Mouse (Mus musculus) erythroblast, embryonic 14.5 days (primary cell): ENCODE data around the gene Tspan14. TPM values are rescaled to one million over a fixed set of nuclear protein-coding genes. Genes with fewer than 3 reads are reported as not detected.

Source experiments
- H3K27me3 ChIP-seq: 2 replicates; pipeline ENCODE4 v1.6.1; 2012; ENCODE audit warnings: inconsistent platforms; ENCODE audit not compliant: control insufficient read depth
- H3K36me3 ChIP-seq: 2 replicates; pipeline ENCODE4 v1.6.1; 2012; ENCODE audit warnings: mild to moderate bottlenecking, inconsistent platforms; ENCODE audit not compliant: control insufficient read depth
- H3K4me1 ChIP-seq: 2 replicates; pipeline ENCODE4 v1.6.1; 2012; ENCODE audit warnings: inconsistent platforms; ENCODE audit not compliant: control insufficient read depth
- H3K4me3 ChIP-seq: replicated peaks from 2 replicates; pipeline ENCODE3; 2012; ENCODE audit warnings: moderate library complexity, mild to moderate bottlenecking, inconsistent platforms
- H3K9me3 ChIP-seq: 2 replicates; pipeline ENCODE4 v1.6.1; 2012; ENCODE audit warnings: low read length, inconsistent platforms, mixed read lengths; ENCODE audit not compliant: control insufficient read depth
- GATA1 ChIP-seq: IDR thresholded peaks from 2 replicates; pipeline ENCODE4 v1.6.1; 2012; ENCODE audit warnings: low read length, inconsistent platforms, mixed read lengths
- TAL1 ChIP-seq: IDR thresholded peaks from 3 replicates; pipeline ENCODE4 v1.6.1; 2012; ENCODE audit warnings: low read length, inconsistent platforms, mixed read lengths
- polyA plus RNA-seq: library from polyadenylated mRNA; stranded (reverse); fragments of >175 nt; gene quantifications from 2 replicates; pipeline ENCODE4 v1.2.3, GENCODE M21; 2012

The Tspan14 gene
- polyA plus RNA-seq, 1 experiment, result 0.33 TPM

GRCm38 (mm10) chr14:40915838-40916237 is 50.8 kb downstream of the Tspan14 start:
- Histone ChIP-seq H3K9me3 (no peaks in the 10 kb centered on the region), H3K4me3 (no peak overlapping the region), H3K4me1 (peaks cover 17% of the 10 kb centered on the region), H3K36me3 (peaks cover 64% of the 10 kb centered on the region), H3K27me3 (no peaks in the 10 kb centered on the region)
- no peak for TF ChIP-seq TAL1
- no peak for TF ChIP-seq GATA1

- Histone ChIP-seq H3K9me3 (no peaks in the 10 kb centered on the region), H3K36me3 (peaks cover 68% of the 10 kb centered on the region), H3K4me3 (no peak overlapping the region), H3K27me3 (no peaks in the 10 kb centered on the region), H3K4me1 (peaks cover 13% of the 10 kb centered on the region)
- TF ChIP-seq GATA1 (no peak), TAL1 (no peak)
Observed at GRCm38 (mm10) chr14:40914701-40915100, 51.9 kb downstream of the Tspan14 start.

GRCm38 (mm10) chr14:40913709-40914108 is 52.9 kb downstream of the Tspan14 start:
- H3K9me3 ChIP-seq, result no peaks in the 10 kb centered on the region
- no peak for TF ChIP-seq GATA1
- peaks cover 8% of the 10 kb centered on the region for H3K4me1 ChIP-seq
- H3K27me3 ChIP-seq, result no peaks in the 10 kb centered on the region
- no peak overlapping the region for H3K4me3 ChIP-seq
- peaks cover 76% of the 10 kb centered on the region for H3K36me3 ChIP-seq

GRCm38 (mm10) chr14:40911529-40911928 is 55.1 kb downstream of the Tspan14 start:
- Histone ChIP-seq H3K27me3 (no peaks in the 10 kb centered on the region), H3K4me1 (peaks cover 11% of the 10 kb centered on the region), H3K36me3 (peaks cover 87% of the 10 kb centered on the region), H3K4me3 (no peak overlapping the region), H3K9me3 (no peaks in the 10 kb centered on the region)
- TF ChIP-seq TAL1 (no peak), GATA1 (no peak)

- H3K36me3 ChIP-seq, result peaks cover 72% of the 10 kb centered on the region
- no peaks in the 10 kb centered on the region for H3K9me3 ChIP-seq
- H3K4me1 ChIP-seq, result peaks cover 11% of the 10 kb centered on the region
- H3K27me3 ChIP-seq, result no peaks in the 10 kb centered on the region
- TF ChIP-seq GATA1, result no peak
- no peak for TF ChIP-seq TAL1
- no peak overlapping the region for H3K4me3 ChIP-seq
Observed at GRCm38 (mm10) chr14:40908763-40909162, 57.8 kb downstream of the Tspan14 start.

GRCm38 (mm10) chr14:40906770-40907169 is 59.8 kb downstream of the Tspan14 start:
- no peak overlapping the region for H3K4me3 ChIP-seq
- no peaks in the 10 kb centered on the region for H3K27me3 ChIP-seq
- TF ChIP-seq GATA1 (no peak), TAL1 (no peak)
- peaks cover 58% of the 10 kb centered on the region for H3K36me3 ChIP-seq
- H3K4me1 ChIP-seq, result peaks cover 11% of the 10 kb centered on the region
- H3K9me3 ChIP-seq, result no peaks in the 10 kb centered on the region

GRCm38 (mm10) chr14:40905813-40906212 is 60.8 kb downstream of the Tspan14 start:
- peaks cover 11% of the 10 kb centered on the region for H3K4me1 ChIP-seq
- no peak for TF ChIP-seq GATA1
- TF ChIP-seq TAL1, result no peak
- H3K9me3 ChIP-seq, result no peaks in the 10 kb centered on the region
- H3K36me3 ChIP-seq, result peaks cover 48% of the 10 kb centered on the region
- no peak overlapping the region for H3K4me3 ChIP-seq
- no peaks in the 10 kb centered on the region for H3K27me3 ChIP-seq

GRCm38 (mm10) chr14:40902307-40903055 is 64.1 kb downstream of the Tspan14 start:
- Histone ChIP-seq H3K36me3 (peaks cover 15% of the 10 kb centered on the region), H3K4me1 (peaks cover 10% of the 10 kb centered on the region)
- TF ChIP-seq GATA1, result no peak
- no peak for TF ChIP-seq TAL1

GRCm38 (mm10) chr14:40900267-40900666 is 66.3 kb downstream of the Tspan14 start:
- no peak overlapping the region for H3K4me3 ChIP-seq
- no peaks in the 10 kb centered on the region for H3K9me3 ChIP-seq
- no peaks in the 10 kb centered on the region; the same call in 1 of the 2 replicates for H3K4me1 ChIP-seq
- peaks cover 2% of the 10 kb centered on the region; the same call in 1 of the 2 replicates for H3K27me3 ChIP-seq
- TF ChIP-seq TAL1 (no peak), GATA1 (no peak)
- H3K36me3 ChIP-seq, result no peaks in the 10 kb centered on the region

More at GRCm38 (mm10) chr14:40902307-40903055, 64.1 kb downstream of the Tspan14 start:
- Histone ChIP-seq H3K27me3 (no peaks in the 10 kb centered on the region), H3K4me3 (no peak overlapping the region), H3K9me3 (no peaks in the 10 kb centered on the region)
